Mouse (Mus musculus) yolk sac, embryonic 10.5 days (tissue): ENCODE measurements at regions not wholly inside any gene's neighbourhood (a gene's known extent, or its start where the extent isn't known, plus 50 kb on each side); places are given as distances from the start of the nearest gene placed in this dataset.
A peak's percentile ranks its signal among the peaks of the same experiment; 100 is the strongest.
"Not testable (repeated sequence)": the region's sequence is repeated elsewhere in the genome, so short reads cannot be mapped to it uniquely, and the experiment has no call there.

Source experiments
- DNase-seq: peaks from one replicate; pipeline ENCODE4 v3.0.0-alpha.2; 2017; ENCODE audit warnings: low spot score

GRCm38 (mm10) chr15:53984006-53984405 lies 99.3 kb downstream of the Gm7489 start:
- DNase-seq, result not testable (repeated sequence)

GRCm38 (mm10) chr15:53989888-53990287 lies 105.2 kb downstream of the Gm7489 start:
- no peak for DNase-seq

DNA sequence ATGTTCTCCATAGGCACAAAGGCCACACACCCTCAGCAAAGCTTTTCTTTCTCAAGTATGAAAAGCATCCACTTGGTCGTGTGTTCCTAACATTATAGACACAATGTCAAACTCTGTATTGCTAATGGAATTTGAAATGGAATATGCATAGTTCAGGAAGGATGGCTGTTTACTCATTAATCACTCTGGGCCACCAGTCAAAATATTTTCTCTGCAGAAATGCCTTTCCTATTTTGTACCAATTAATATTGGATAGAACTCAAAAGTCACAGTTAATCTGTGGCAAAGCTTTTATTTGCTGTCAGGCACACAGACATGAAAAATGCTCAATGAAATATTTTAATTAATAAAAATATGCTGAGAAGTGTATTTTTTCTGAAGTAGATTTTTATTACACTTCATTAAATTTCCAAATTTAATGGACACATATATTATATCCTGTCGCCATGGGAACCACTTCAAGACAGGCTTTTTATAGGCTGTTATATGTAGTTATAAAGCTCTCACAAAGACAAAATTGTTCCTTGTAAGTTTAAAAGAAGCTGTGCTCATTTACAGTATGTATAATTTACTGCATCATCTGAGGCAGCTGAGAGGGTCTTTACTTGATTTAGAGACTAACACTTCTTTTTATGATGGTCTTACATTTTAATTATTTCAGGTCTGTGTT lies 110.6 kb downstream of the Gm7489 start:
- DNase-seq, result no peak

DNA sequence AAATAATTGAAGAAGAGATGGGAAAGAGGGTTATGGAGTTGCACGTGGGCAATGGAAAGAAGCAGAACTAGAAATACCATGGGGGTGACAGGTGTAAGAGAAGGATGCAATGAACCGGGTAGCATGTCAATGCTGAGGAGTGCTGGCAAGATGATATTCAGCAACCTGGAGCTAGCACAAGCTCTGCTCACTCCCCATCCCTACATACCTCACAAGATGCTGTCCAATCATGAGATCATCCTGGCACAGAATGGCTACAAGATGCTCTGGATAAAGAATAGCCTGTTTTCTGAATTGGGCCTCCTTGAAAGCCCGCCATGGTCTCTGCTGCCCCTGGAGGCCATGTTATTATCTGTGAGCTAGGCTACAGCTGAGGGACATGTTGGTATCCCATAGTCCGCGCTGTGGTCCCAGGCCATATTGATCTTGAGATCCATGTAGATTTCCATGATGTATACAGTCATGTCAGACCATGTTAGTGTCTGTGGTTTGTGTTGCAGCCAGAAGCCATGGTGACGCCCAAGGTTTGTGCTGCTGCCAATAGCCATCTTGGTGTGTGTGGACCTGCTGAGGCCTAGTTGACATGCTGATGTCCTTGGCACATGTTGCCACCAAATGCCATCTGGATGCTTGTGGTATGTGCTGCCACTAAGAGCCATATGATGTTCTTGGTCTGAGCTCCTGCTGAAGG lies 114.0 kb downstream of the Gm7489 start:
- no peak for DNase-seq

GRCm38 (mm10) chr15:54033756-54034155 lies 149.1 kb downstream of the Gm7489 start:
- no peak for DNase-seq

GRCm38 (mm10) chr15:54050711-54051110 lies 166.0 kb downstream of the Gm7489 start:
- no peak for DNase-seq

DNA sequence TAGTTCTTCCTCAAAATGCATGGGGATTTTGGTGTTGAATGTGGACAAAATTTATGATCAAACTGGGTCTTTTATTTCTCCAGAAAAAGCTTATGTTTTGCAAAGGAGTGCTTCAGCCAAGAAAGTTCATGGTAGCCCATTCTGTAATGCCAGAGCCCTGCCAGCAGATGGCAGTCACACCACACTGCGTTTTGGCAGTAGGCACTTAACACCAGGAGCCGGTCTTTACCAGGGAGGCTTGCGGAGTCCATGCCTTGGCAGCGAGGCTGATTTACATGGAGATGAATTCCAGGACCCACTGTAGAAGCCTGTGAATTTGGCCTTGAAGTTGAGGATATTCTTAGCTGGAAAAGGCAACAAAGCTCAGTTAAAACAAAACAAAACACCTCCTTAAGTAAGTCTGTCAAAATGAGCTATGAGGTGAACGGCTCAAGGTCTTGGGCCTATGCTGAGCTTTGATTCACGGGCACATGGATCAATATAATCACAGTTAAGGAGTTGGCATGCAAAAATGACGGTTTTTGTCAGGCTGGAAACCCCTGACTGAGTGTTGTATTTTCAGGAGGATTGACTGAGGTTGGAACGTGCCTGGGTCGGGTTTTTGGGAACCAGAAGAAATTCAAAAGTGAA lies 185.4 kb downstream of the Gm7489 start:
- DNase-seq, result peak; percentile 55

GRCm38 (mm10) chr15:54071732-54072131 lies 187.0 kb downstream of the Gm7489 start:
- DNase-seq, result peak; percentile 14

DNA sequence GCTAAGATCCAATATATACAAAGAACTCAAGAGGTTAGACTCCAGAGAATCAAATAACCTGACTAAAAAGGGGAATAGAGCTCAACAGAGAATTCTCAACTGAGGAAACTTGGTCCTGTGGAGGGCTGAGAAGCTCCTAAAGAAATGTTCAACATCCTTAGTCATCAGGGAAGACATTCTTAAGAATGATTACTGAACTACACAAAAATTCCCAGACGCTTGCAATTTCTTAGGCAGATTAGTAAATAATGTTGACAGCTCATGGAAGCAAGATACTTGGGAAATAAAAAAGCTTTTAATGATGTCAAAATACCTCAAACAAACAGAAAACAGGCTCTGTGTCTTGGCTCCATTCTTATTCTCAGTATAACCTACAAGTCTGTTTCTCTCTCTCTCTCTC lies 206.6 kb downstream of the Gm7489 start:
- no peak for DNase-seq

DNA sequence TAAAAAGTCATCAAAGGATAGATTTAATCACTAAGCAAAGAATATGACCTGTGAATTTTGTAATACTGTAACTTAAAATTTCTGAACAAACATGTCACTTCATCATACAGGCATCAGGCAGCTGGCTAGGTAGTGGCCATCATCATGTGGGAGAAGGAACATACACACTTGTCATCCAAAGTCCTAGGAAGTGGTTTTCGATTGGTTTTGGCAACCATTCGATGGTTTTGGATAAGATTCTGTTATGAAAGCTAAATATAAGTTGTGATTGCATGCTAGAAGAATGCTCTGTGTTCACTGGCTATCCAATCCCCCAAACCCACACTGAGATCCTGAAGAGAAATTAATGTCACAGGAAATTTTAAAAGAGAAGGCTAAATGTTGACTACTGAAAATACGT lies 207.7 kb downstream of the Gm7489 start:
- no peak for DNase-seq

GRCm38 (mm10) chr15:54097498-54097897 lies 212.8 kb downstream of the Gm7489 start:
- DNase-seq, result no peak

- DNase-seq, result peak; percentile 7
These were observed 227.7 kb downstream of the Gm7489 start for GRCm38 (mm10) chr15:54112406-54112805.

GRCm38 (mm10) chr15:54114096-54114512 lies 229.4 kb downstream of the Gm7489 start:
- peak; percentile 9 for DNase-seq

DNA sequence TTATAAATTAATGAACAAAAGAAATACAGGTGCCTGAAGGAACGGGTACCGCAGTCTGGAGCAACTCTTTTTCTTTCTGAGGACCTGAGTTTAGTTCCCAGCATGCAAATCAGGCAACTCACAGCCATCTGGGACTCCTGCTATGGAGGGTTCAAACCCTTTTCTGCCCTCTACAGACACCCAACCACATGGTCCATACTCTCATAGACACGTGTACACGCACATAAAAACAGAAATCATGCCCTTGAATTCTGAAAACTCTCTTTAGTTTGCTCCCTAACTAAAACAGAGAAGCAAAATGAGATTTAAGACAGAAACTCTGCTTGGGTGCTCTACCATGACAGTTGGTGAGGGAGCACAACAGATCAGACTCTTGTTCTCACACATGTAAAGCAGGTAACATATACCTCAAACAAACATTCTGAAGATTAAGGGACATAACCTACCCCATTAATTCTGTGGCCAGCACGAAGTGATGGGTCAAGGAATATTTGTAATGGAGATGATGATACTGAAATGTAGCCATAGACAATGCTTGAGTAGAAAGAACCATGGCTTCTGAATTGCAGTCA lies 233.3 kb downstream of the Gm7489 start:
- no peak for DNase-seq

DNA sequence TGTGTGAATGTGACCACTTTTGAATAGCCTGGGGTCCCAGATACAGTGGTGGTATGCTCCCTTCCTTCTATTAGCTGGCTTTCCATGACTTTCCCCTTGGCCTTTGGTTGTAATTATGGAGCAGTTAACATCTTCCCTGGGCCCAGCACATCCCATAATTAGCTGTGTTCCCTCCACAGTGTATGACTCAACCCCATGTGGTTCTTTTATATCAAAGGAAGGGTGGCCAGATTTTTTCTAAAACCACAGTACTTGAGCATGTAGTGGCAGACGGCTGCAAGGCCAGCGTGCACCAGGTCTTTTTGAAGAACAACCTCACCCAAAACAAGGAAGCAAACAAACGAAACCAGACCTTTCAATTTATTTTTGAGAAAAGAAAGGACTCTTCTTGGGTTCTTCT lies 235.8 kb downstream of the Gm7489 start:
- no peak for DNase-seq

- DNase-seq, result no peak
These were observed 279.6 kb downstream of the Gm7489 start for GRCm38 (mm10) chr15:54164350-54164749.

GRCm38 (mm10) chr15:54167842-54168361 lies 283.2 kb downstream of the Gm7489 start:
- no peak for DNase-seq

DNA sequence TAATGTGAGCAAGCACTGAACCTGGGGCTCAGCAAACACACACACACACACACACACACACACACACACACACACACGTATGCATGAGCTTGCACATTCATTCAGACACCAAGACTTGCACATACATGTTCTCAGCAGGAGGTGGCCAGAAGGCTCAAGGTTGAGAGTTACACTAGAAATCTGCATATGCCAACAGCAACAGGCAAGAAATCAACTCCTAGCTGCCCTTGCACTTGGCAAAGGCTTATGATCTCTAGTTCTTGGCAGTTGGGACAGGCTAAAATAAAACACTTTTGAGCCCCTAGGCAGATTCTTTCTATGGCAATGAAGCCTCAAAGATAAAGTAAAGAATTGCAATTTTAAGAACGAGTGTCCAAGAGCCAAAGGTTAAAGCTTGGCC lies 292.5 kb downstream of the Gm7489 start:
- DNase-seq, result no peak

DNA sequence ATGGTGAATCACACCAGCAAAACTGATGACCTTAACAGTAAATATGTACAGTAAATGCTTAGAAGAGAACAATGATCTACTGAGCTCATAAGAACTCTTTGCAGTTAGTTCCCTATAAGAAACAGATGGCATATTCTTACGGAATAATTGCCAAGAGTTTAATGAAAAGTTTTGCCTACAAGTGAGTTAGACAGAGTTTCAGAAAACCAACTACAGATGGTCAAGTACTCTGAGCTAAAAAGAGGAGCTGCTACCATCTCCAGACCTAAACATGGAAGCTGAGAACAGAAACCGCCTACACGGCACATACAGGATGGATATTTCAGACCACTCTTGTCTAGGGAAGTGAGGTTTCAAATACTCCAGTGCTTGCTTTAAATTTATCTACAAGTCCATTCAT lies 293.1 kb downstream of the Gm7489 start:
- DNase-seq, result no peak
